Mouse (Mus musculus) G1E (cell line): Measurements from ENCODE around the gene Plekhh2.

Experiments
- CTCF ChIP-seq: IDR thresholded peaks from 2 replicates; pipeline ENCODE4 v1.5.1; 2012; ENCODE audit warnings: low read depth, low read length, inconsistent platforms, mixed read lengths
- GATA1 ChIP-seq: IDR thresholded peaks from 2 replicates; pipeline ENCODE4 v1.6.1; 2012; ENCODE audit warnings: borderline replicate concordance, low read length, inconsistent platforms, mixed read lengths
- GATA2 ChIP-seq: IDR thresholded peaks from 2 replicates; pipeline ENCODE4 v1.6.1; 2012; ENCODE audit warnings: low read depth, low read length, inconsistent platforms, borderline replicate concordance
- POLR2AphosphoS5 ChIP-seq: IDR thresholded peaks from 2 replicates; pipeline ENCODE4 v1.6.1; 2012; ENCODE audit warnings: low read depth, low read length, inconsistent platforms; ENCODE audit not compliant: insufficient replicate concordance

DNA sequence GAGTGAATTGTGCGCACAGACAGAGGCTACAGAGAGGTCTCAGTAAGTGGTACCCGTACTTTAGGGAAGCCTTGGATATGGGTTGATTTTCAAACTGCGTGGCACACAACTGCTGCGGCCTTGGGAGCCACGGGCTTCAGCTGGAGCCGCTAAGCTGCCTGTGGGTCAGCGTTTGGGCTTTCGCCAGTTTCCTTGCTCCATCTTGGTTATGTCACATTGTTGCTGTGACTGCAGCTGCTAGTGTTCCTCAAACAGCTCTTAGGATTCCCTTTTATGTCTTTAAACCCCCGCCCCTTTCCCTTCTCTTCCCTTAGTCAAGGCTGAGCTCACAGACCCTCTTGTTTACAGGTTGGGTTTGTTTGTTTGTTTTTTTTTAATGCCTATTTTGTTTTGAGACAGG, 61.6 kb downstream of the Plekhh2 start:
- TF ChIP-seq CTCF (no peak), POLR2AphosphoS5 (no peak), GATA1 (no peak), GATA2 (no peak)
